Mouse (Mus musculus) thymus, postnatal 14 days (tissue): ENCODE data around the gene Evx1.

Experiments
- DNase-seq: peaks from one replicate; pipeline ENCODE4 v3.0.0; 2021

Gene Evx1

DNA sequence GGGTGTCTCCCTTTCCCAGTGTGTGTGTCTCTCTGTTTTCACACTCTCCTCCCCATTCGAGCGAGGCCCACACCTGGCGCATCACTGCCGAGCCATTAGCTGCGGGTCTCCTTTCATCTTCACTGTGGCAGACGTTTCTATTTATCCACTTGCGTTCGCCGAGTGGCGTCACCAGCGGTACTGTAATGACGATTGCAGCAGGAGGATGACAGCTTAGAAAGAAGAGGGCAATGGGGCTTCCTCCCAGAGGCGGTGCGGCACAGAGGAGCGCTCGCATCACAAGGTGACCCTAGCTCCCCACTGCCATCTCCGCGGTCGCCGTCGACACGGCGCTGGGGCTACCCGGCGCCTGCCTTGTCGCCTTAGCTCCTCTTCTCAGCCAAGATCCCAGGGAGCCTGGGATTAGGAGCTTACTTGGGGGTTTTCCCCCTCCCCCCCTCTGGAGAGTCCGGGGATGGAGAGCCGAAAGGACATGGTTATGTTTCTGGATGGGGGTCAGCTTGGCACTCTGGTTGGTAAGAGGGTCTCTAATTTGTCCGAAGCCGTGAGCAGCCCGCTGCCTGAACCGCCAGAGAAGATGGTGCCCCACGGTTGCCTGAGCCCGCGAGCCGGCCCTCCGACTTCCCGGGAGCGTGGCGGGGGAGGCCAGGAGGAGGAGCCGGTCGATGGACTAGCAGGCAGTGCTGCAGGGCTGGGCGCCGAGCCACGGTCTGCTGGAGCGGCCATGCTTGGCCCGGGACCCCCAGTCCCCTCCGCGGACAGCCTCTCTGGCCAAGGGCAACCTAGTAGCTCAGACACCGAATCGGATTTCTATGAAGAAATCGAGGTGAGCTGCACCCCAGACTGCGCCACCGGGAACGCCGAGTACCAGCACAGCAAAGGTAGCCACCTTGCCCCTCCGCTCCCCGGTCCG, at the start of gene Evx1:
TSS of gene Evx1 (plus strand) at position 108 of the 913 bp plus-strand sequence.
- no peak for DNase-seq

DNA sequence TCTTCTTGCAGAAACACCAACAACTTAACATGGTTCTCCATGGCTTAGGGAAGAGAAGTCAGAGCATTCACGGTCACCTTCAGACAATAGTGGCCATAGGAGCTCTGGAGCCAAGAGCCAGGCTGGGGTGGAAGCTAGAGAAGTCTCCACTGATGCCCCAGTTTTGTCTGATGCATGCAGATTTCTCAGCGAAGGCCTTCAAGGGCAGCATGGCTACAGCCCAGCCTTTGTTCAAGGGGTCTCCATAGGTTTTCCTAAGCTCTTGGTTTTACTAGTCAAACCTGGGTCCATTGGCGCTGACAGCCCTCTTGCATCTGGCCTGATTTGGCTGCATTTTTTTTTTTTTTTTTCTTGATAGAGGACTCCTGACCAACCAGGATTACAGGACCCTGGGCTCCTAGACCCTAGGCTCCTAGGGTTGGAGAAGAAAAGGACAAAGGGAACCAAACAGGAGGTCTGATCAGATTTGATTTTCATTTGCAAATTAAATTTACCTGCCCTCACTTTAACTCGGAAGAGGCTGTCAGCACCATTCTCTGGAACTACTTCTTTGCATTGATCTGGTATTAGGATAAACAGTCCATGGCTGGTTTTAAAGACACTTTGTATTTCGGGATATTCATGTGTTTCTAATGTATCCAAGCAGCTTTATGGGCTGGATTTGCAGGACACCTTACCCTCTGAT, 49.0 kb upstream of the Evx1 start:
- DNase-seq, result no peak

DNA sequence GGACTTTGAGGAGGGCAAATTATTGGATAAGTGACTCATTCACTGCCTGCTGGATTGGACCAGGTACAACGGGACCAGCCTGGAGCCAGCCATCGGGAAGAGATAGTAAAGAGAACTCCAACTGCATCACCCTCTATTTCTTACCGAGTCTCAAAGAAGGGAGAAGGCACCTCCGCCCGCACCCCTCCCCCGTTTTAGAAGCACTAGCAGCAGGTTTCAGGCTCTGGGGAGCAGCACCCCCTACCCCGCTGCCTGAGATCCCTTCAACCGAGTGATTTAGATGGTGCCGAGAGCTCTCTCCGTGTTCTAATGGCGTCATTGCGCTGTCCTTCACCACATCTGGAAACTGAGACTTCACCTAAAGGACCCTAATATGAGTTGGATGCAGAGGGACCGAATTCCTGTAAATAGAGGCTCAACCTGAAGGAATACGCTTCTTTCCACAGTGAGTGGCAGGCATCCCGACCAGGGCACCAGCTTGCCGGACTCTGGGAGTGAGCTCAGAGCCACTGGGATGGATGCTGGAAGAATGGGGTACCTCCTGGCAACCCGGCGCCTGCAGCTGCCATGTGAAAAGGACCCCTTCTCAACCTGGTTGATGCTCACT, 47.9 kb upstream of the Evx1 start:
- DNase-seq, result no peak

DNA sequence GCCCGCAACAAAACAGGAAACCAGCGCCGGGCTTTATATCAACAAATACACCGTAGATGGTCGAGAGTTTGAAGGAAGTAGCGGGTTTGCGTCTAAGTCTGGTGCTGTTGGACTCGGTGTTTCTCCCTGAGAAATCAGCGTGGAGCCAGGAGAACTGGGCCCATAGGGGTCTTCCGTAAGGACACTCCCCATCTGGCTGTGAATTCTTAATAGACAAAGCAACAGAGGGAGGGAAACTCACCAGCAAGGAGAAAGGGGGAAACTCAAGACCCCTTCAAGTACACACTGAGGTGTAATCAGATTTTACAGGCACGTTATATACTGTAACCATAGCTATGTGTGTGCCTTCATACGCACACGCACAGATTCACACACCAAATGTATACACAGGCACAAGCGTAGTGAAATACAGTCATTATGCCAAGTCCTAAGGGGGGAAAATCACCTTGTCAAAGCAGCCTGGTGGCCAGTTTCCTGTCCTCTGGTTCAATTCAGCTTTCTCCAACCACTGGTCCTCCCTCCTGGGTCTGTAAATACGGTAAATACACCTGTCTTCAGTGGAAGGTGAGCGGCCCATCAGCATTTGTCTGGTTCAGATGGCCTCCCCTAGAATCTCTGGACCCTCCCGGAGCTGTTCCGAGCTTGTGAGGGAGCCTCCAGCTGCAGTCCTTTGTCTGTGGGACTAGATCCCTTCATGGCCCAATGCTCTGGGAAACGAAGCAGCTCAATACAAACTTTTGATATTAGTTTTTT, 47.2 kb upstream of the Evx1 start:
- DNase-seq, result no peak

DNA sequence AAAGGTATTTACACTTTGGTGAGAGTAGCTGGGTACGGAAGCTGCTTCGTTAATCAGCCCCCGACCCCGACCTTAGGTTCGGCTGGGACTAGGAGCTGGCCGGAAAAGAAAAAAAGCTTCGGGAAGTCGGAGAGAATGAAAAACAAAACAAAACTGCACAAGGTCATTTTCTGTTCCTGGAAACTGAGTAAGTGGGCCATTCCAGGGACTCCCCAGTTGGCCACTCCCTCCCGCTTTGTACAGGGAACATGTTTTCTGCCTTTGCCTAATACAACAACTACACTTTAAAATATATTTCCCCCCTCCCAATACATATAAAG, 46.7 kb upstream of the Evx1 start:
- DNase-seq, result no peak

DNA sequence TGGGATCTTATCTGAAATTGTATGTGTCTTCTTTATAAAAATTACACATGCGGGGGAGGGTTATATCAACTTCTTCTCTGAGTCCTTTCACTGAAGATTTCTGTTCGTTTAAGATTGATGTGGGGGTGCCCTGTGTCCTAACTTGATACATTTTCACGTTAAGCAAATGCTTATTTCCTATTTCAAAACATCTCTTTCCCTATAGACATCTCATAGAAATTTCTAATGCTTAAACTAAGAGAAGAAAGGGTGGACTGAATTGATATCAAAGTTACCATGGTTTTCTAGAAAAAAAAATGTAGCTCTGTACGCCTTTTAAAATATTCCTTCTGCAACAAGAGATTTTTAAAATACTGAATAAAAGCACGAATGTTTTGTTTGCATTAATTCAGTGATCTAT, 46.1 kb upstream of the Evx1 start:
- no peak for DNase-seq

DNA sequence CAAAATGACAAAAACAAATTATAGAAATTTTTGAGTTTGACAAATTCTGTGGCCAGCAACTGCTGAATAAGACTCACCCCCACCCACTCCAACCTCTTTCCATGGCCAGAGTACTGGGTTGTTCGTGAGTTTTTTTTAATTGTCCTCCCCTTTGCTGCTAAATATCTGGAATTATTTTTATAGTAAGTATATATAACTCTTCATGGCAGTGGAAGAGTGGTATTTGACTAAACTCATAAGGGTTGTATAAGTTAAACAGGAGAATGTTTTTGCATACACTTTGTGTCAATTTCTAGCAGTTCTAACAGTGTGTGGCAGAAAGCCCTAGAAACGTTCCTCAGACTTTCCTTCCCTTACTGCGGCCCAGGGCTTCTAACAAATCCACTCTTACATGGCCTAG, 45.6 kb upstream of the Evx1 start:
- no peak for DNase-seq

DNA sequence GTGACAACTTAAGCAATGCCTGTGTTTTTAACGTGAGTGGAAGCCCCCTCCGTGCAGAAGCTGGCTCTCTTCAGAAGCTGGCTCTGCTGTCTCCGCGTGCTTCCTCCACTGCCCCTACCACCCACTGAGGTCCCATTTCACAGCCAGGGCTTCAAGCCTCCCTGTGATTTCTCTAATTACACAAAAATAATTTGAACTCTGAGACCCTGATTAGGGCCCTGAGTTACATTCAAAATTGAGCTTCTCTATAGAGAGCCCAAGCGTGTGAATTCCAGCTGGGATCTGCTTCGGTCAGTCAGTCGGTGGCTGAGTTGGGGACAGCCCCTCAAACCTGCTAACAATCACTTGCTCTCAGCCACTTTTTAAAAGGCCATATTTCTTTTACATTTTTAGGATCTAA, 45.0 kb upstream of the Evx1 start:
- DNase-seq, result no peak

DNA sequence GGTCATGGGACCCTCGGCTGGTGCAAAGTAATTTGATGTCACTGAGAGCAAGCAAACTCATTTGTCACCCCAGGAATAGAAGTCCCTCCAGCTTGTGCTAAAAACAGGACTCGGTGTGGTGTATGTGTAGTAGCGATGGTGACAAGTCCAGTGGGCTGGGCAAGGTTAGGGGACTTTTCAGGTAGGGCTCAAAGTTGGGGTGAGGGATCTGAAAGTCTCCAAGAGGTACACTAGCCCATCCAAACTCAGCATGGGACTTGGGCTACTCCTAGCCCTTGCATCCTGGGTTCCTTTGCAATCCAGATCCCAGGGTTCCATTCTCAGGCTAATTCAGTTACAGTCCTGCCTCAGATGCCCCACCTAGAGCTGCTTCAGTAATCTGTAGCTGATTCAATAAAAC, 44.5 kb upstream of the Evx1 start:
- no peak for DNase-seq

DNA sequence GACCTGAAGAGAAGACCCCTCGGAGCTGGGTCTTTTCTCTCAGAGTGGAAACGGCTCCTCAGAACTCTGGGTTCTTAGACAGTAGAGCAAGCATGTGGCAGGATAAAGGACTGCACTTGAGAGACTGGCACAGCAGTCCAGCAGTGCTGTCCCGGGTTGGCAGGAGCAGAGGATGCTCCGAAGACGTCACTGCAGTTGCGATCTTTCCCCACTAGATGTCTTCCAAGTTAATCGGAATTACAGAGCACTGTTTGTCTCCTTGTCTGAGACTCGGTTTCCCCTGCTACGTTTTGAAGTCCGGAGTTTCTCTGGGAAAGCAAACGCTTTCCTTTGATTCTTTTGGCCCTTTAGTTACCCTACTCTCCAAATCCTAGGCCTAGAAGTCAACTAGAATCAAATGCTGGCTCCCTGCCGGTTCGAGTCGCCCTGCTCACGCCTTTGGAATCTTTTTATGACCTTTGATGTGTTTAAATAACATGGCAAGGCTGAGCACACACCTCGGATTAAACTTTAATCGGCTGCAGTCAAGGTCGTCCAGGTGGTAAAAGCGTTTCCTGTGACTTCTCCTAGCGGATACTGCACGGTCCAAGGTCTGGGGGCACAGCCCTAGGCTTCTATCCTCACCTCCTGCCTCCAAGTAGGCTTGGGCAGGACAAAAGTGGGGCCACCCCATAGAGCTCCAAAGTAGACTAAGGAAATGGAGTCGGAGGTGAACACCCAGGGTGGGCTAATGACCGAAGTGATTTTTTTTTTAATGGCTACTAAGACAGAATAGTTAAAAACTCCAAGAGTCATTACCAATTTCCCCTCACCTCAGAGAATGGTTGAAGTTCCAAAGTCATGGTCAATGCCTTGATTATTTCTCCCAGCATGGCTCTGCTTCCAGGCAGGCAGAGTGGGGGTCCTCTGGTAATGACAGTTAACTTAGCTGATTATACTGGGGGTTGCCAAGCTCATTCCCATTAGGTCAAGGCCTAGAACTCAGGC, 42.5 kb upstream of the Evx1 start:
- DNase-seq, result peak; percentile 70

DNA sequence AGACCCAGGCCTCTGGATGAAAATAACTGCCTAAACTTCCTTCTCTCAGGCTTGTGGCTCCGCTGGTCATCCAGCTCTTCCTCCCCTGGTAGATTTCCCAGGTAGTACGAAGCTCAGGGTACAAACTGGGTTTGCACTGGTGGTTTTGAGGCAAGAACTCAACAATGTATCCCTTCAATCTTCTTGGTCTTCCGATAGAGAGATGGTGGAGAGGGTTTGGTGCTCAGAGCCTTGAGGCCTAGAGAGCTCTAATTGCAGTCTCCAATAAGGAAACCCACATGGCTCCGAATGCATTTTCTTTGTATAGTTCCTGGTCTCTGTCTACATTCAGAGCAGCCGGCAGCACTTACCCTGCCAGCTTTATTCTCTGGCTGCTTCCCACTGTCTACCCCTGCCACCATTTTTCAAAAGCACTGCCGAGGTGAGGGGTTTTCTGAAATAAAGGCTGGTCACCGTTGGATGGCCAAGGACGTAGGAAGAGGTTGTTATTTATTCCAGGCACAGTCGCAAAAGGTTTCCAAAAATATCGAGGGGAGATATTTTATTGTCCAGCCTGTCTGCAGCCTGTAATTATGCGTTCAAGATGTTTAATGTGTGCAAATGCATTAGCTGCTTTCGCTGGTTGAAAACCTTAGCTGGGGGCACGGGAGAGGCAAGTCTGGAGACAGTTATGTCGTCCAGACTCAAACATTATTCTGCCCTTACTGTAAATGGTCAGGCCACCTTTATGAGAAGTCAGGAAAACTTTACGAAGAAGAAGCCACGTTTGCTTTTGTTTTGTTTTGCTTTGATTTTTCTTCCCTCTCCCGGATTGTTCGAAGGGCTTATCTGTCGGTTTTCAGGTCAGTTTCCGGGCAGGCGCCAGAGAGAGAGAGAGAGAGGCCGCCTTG, 40.3 kb upstream of the Evx1 start:
- DNase-seq, result no peak

DNA sequence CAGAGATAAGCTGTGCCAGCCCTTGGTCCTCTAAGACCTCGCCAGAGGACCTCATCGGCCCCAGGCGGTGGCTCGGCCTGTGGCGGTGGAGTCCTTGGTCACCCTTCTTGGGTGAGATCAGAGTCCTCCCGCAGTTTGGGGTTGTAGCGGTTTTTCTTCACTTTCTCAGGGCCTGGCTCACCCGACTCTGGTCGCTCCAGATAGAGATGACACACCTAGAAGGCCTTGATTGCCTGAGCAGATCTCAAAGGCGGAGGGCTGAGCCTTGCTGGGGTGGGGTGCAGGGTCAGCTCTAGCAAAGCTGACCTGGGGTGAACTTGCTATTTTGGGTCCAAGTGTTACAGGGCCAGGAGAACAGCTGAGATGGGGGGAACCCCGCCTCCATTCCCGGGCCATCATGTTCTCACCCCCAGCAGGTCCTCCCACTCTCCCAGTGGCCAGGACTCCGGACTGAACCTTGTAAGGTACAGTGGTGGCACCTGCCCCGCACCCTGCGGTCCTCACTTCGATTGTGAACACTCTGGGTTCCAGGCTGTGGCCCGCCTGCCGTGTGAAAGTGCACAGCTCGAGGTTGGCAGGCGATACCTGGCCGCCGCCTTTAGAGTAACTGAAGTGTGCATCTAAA, 39.5 kb upstream of the Evx1 start:
- no peak for DNase-seq

DNA sequence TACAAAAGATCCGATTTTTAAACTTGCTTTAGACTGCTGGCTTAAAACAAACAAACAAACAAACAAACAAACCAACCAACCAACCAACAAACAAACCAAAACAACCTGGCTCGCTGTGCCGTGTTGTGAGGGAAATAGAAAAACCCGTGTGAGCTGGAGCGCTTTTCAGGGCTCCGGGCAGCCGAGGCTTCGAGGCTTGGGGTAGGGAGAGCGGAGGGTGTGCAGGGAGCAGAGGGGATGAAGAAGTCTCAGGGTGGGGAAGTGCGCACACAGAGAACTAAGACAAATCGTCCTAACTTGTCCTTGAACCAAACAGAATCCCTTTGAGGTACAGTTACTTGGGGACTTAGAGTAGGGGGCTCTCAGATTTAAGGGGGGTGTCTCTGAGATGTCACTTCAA, 38.7 kb upstream of the Evx1 start:
- DNase-seq, result no peak

DNA sequence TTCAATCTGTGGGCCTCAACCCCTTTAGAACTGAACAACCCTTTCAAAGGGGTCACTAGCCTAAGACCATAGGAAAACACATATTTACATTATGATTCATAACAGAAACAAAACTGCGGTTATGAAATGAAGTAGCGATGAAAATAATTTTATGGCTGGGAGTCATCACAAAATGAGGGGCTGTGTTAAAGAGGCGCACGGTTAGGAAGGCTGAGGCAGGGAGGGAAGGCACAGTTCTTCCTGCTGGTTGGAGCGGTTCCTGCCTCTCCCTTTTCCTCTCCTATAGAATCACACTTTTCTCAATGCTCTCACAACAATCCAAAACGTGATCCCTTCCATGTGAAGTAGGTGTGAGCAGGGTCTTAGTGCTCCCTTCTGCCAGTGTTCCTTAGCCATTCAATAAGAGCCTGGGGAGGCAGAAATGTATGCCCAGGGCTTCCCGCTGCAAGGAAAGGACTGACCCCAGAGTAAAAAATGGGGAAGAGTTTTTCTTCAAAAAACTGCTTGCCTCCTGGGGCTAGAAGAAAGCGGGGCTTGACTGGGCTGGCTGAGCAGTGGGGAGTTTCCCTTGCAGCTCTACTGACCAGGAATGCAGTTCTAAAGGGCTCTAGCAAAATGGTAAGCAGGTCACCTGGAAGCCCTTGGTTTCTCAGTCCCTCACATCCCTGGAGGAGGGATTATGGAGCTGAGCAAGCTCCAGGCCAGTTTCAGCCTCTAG, 37.6 kb upstream of the Evx1 start:
- no peak for DNase-seq

DNA sequence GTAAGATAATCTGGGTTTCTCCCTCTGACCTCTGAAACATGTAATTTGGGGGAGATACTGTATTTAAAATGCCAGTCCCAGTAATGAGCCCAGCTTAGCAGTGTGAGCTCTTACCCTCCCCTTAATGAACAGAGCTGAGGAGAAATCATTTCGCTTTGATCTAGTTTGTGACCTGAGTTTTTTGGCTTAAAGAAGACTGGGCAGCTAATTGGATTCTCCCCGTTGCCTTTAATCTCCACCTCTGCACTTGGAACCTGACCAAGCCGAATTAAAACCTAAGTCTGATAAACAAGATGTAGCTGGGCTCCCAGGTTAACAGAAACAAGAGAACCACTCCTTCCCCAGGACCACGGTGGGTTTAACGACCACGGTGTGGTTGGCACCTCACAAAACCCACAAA, 36.9 kb upstream of the Evx1 start:
- DNase-seq, result no peak

DNA sequence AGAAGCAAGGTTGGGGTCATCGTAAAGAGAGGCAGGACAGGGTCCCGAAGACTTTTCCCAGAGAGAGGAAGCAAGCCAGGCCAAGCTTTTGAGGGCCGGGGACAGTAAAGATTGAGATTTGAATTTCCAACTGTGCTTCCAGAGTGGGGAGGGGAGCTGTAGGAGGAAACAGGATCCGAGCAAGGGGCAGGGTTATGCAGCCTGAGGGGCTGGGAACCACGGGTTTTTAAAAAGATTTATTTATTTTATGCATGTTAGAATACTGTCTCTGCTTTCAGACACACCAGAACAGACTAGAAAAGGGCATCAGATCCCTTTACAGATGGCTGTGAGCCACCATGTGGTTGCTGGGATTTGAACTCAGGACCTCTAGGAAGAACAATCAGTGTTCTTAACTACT, 36.4 kb upstream of the Evx1 start:
- no peak for DNase-seq

DNA sequence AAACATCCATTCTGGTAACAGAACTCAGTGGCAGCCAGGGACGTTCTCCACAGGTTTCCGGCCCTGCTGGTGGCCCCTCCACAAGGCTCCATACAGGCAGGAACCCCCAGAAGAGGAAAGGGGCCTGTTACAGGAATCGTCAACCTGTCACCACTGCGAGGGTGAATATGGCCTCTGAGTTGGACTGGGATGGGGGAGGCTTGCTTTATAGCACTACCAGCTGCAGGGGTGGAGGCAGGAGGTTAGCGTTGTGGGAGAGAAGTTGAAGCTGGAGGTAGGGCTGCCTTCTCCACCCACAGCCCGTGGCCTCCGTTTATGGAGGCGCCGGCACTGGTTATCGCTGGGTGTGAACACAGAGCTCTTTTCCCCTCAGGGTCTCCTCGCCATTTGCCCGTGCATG, 32.2 kb upstream of the Evx1 start:
- DNase-seq, result no peak

DNA sequence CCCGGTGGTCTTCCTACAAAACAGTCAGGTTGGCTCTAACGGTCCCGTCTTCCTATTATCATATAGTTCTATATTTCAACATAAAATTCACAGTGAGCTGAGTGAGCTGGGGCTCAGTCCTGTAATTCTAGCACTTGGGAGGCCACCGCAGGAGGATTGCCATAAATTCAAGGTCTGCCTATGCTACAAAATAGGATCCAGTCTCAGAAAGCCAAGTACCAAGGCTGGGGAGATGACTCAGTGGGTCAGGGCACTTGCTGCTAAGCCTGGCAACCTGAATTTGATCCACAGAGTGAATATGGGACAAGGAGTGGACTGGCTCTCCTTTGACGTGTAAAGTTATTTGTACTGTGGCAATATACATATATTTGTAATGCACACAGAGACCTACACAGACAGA, 29.4 kb upstream of the Evx1 start:
- no peak for DNase-seq

DNA sequence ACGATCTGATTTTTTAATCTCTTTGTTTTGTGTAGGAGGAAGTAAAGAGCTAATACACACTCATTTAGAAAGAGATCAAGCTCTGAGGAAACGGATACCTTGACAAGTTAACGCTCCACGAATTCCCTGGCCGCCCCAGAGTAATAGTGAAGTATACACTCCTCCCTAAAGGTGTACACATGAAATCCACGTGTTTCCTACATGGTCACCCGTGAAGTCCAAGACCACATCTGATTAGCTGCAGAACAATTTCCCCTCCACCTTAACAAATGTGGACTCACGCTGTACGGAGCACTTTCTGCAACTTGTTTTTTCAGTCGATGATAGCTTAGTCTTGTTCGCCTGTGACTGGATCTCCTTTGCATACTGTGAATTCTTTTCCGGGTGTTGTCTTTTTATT, 23.1 kb upstream of the Evx1 start:
- DNase-seq, result no peak
